Mouse (Mus musculus): ENCODE measurements around the gene Ppfibp2.

Gene Ppfibp2

GRCm38 (mm10) chr7:107618028-107618992 lies 23.3 kb downstream of the Ppfibp2 start:
- DNase-seq (ENCODE audit: low read depth, low spot score) = no peak

GRCm38 (mm10) chr7:107619225-107619624 lies 24.2 kb downstream of the Ppfibp2 start:
- no peak for DNase-seq (ENCODE audit: low read depth, low spot score)

- no peak for DNase-seq (ENCODE audit: low read depth, low spot score)
These were observed 25.1 kb downstream of the Ppfibp2 start for GRCm38 (mm10) chr7:107620137-107620536.

- DNase-seq (ENCODE audit: low read depth, low spot score) = no peak
These were observed 29.4 kb downstream of the Ppfibp2 start for GRCm38 (mm10) chr7:107624432-107624831.

- DNase-seq (ENCODE audit: low read depth, low spot score) = no peak
These were observed 30.1 kb downstream of the Ppfibp2 start, which contains the start of gene 5330417H12Rik for GRCm38 (mm10) chr7:107625061-107625460. Gene 5330417H12Rik, minus strand, starts transcription at chr7:107625161.

- no peak for DNase-seq (ENCODE audit: low read depth, low spot score)
These were observed 30.8 kb downstream of the Ppfibp2 start for GRCm38 (mm10) chr7:107625781-107626180.

- no peak for DNase-seq (ENCODE audit: low read depth, low spot score)
These were observed 33.4 kb downstream of the Ppfibp2 start for GRCm38 (mm10) chr7:107628383-107628782.

GRCm38 (mm10) chr7:107633201-107633600 lies 38.2 kb downstream of the Ppfibp2 start:
- no peak for DNase-seq (ENCODE audit: low read depth, low spot score)

- DNase-seq (ENCODE audit: low read depth, low spot score) = peak; percentile 47
These were observed 42.4 kb downstream of the Ppfibp2 start for GRCm38 (mm10) chr7:107637398-107637797.

- DNase-seq (ENCODE audit: low read depth, low spot score) = no peak
These were observed 43.0 kb downstream of the Ppfibp2 start for GRCm38 (mm10) chr7:107638026-107638425.

- peak; percentile 29 for DNase-seq (ENCODE audit: low read depth, low spot score)
These were observed 47.7 kb downstream of the Ppfibp2 start for GRCm38 (mm10) chr7:107642586-107643275.

GRCm38 (mm10) chr7:107644987-107645386 lies 50.0 kb downstream of the Ppfibp2 start:
- DNase-seq (ENCODE audit: low read depth, low spot score) = no peak

GRCm38 (mm10) chr7:107648937-107649688 lies 54.1 kb downstream of the Ppfibp2 start:
- DNase-seq (ENCODE audit: low read depth, low spot score) = no peak

- DNase-seq (ENCODE audit: low read depth, low spot score) = no peak
These were observed 55.0 kb downstream of the Ppfibp2 start for GRCm38 (mm10) chr7:107649990-107650389.

- DNase-seq (ENCODE audit: low read depth, low spot score) = no peak
These were observed 56.8 kb downstream of the Ppfibp2 start for GRCm38 (mm10) chr7:107651821-107652220.

- DNase-seq (ENCODE audit: low read depth, low spot score) = no peak
These were observed 61.4 kb downstream of the Ppfibp2 start for GRCm38 (mm10) chr7:107656451-107656850.

- DNase-seq (ENCODE audit: low read depth, low spot score) = no peak
These were observed 64.3 kb downstream of the Ppfibp2 start for GRCm38 (mm10) chr7:107659186-107659918.

GRCm38 (mm10) chr7:107661189-107661842 lies 66.3 kb downstream of the Ppfibp2 start:
- DNase-seq (ENCODE audit: low read depth, low spot score) = peak; percentile 81

- DNase-seq (ENCODE audit: low read depth, low spot score) = no peak
These were observed 66.9 kb downstream of the Ppfibp2 start for GRCm38 (mm10) chr7:107661843-107662281.

GRCm38 (mm10) chr7:107663621-107664020 lies 68.6 kb downstream of the Ppfibp2 start:
- no peak for DNase-seq (ENCODE audit: low read depth, low spot score)

All from brain, adult 2 months (tissue).